ENCODE assay signal across 19 mouse cellular contexts in the genomic region with DNA sequence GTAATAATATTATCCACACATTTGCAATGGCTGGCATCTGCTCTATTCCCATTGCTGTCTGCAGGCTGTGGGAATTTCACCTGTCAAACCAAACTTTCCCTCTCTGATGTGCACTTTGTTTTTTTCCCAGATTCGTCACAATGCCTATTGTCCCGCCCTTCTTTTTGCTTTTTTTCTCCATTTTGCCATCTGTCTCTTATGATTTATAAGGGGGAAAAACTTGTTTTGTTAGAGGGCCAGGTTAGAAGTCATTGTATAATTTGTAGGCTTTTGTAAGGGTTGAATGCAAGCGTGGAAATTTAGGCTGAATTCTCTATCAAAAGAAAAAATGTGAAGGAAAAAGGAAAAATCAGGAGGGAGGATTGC. TPM values are rescaled to one million over a fixed set of nuclear protein-coding genes. Genes with fewer than 3 reads are reported as not detected.
DNase-seq lines count a peak whose midpoint lies in the region; ATAC-seq lines count a peak whose summit lies in the region.
"Had no signal": no experiment of that assay in that cellular context is flagged by ENCODE, and none has a peak within 500 bp of the region (broad histone marks: within the 10 kb centered on the region; RNA-seq: fewer than 3 reads in every experiment).

No protein-coding gene starts in this region.

- peak overlapping the region; percentile 57; the same call in 1 of the 2 replicates for H3K4me3 ChIP-seq in embryonic facial prominence, embryonic 10.5 days
- peak overlapping the region; percentile 52 for H3K4me3 ChIP-seq in forebrain, embryonic 13.5 days
- H3K4me3 ChIP-seq in hindbrain, embryonic 14.5 days (replicated peaks; ENCODE audit: low read length): peak overlapping the region; percentile 50
- peak overlapping the region; percentile 59 for H3K4me3 ChIP-seq in midbrain, embryonic 15.5 days

- DNase-seq in embryonic facial prominence, embryonic 10.5 days (ENCODE audit: low spot score): no peak
- no peak for DNase-seq in hindbrain, embryonic 14.5 days (ENCODE audit: low spot score)
- DNase-seq in lung, postnatal 14 days: no peak
- no peak for DNase-seq in cerebellum, postnatal 25 days
- DNase-seq in gastrocnemius, postnatal 10 days: no peak
- DNase-seq: adrenal gland, adult 8-10 months; cerebellum, adult 11-12 months had no signal

- no peaks in the 10 kb centered on the region for H3K36me3 ChIP-seq in embryonic facial prominence, embryonic 10.5 days (replicated peaks)
- H3K36me3 ChIP-seq in forebrain, embryonic 13.5 days (ENCODE audit: poor library complexity, severe bottlenecking): 0 out of 2 replicates have a peak, but pooled peaks cover 4% of the 10 kb centered on the region
- H3K36me3 ChIP-seq in hindbrain, embryonic 14.5 days (replicated peaks; ENCODE audit: control insufficient read depth, insufficient read depth): no peaks in the 10 kb centered on the region
- H3K36me3 ChIP-seq in midbrain, embryonic 15.5 days (replicated peaks): no peaks in the 10 kb centered on the region
- H3K36me3 ChIP-seq: embryonic facial prominence, embryonic 15.5 days; heart, embryonic 15.5 days; limb, embryonic 12.5 days; liver, embryonic 15.5 days had no signal

- WGBS in embryonic facial prominence, embryonic 10.5 days: 4% methylated on average over 3 of the region's 3 CpGs
- WGBS in forebrain, embryonic 13.5 days: 5% methylated on average over 3 of the region's 3 CpGs
- 4% methylated on average over 3 of the region's 3 CpGs for WGBS in hindbrain, embryonic 14.5 days
- WGBS in midbrain, embryonic 15.5 days: 3% methylated on average over 3 of the region's 3 CpGs

- H3K27ac ChIP-seq in embryonic facial prominence, embryonic 10.5 days (replicated peaks): no peak overlapping the region
- H3K27ac ChIP-seq in forebrain, embryonic 13.5 days: peak overlapping the region; percentile 98
- no peak overlapping the region for H3K27ac ChIP-seq in hindbrain, embryonic 14.5 days
- H3K27ac ChIP-seq in midbrain, embryonic 15.5 days: no peak overlapping the region
- H3K27ac ChIP-seq: embryonic facial prominence, embryonic 15.5 days; heart, embryonic 15.5 days; left cerebral cortex, adult 2 months; limb, embryonic 12.5 days; liver, embryonic 15.5 days had no signal

- peaks cover 100% of the 10 kb centered on the region for H3K27me3 ChIP-seq in embryonic facial prominence, embryonic 10.5 days (replicated peaks; ENCODE audit: low read depth, poor library complexity, severe bottlenecking)
- peaks cover 84% of the 10 kb centered on the region for H3K27me3 ChIP-seq in forebrain, embryonic 13.5 days
- H3K27me3 ChIP-seq in hindbrain, embryonic 14.5 days (ENCODE audit: control insufficient read depth, insufficient read depth, low read length): peaks cover 85% of the 10 kb centered on the region
- peaks cover 46% of the 10 kb centered on the region for H3K27me3 ChIP-seq in midbrain, embryonic 15.5 days (replicated peaks)

- H3K9me3 ChIP-seq in embryonic facial prominence, embryonic 10.5 days: no peaks in the 10 kb centered on the region
- no peaks in the 10 kb centered on the region for H3K9me3 ChIP-seq in forebrain, embryonic 13.5 days (replicated peaks)
- H3K9me3 ChIP-seq in hindbrain, embryonic 14.5 days (ENCODE audit: control insufficient read depth, low read length): no peaks in the 10 kb centered on the region
- no peaks in the 10 kb centered on the region for H3K9me3 ChIP-seq in midbrain, embryonic 15.5 days
- H3K9me3 ChIP-seq: embryonic facial prominence, embryonic 15.5 days; heart, embryonic 15.5 days; limb, embryonic 12.5 days; liver, embryonic 15.5 days had no signal

- peak overlapping the region; percentile 92 for H3K9ac ChIP-seq in forebrain, embryonic 13.5 days
- H3K9ac ChIP-seq in hindbrain, embryonic 14.5 days: no peak overlapping the region
- no peak overlapping the region for H3K9ac ChIP-seq in midbrain, embryonic 15.5 days
- H3K9ac ChIP-seq: embryonic facial prominence, embryonic 15.5 days; heart, embryonic 15.5 days; liver, embryonic 15.5 days had no signal

- H3K4me1 ChIP-seq in embryonic facial prominence, embryonic 10.5 days: peaks cover 31% of the 10 kb centered on the region
- H3K4me1 ChIP-seq in forebrain, embryonic 13.5 days: peaks cover 45% of the 10 kb centered on the region
- H3K4me1 ChIP-seq in hindbrain, embryonic 14.5 days (replicated peaks; ENCODE audit: control insufficient read depth, insufficient read depth, low read length): peaks cover 14% of the 10 kb centered on the region
- H3K4me1 ChIP-seq in midbrain, embryonic 15.5 days: peaks cover 48% of the 10 kb centered on the region

- peak overlapping the region; percentile 65 for H3K4me2 ChIP-seq in forebrain, embryonic 13.5 days
- H3K4me2 ChIP-seq in hindbrain, embryonic 14.5 days (replicated peaks): peak overlapping the region; percentile 97
- H3K4me2 ChIP-seq in midbrain, embryonic 15.5 days: peak overlapping the region; percentile 94

- ATAC-seq in forebrain, embryonic 13.5 days: no peak
- no peak for ATAC-seq in hindbrain, embryonic 14.5 days (ENCODE audit: low FRiP score)
- ATAC-seq in midbrain, embryonic 15.5 days (replicated peaks): no peak

RNA-seq across cellular contexts. Expression of gene Neurog2, which starts 2.0 kb away (rescaled TPM):
- 3.2 and 7.0 TPM in 2 replicates for polyA plus RNA-seq in embryonic facial prominence, embryonic 10.5 days (2016; fragmentation: Nextera tagmentation; extraction: Ambion mirVana)
- 122 and 153 TPM in 2 replicates for polyA plus RNA-seq in forebrain, embryonic 13.5 days (2015; fragmentation: Nextera tagmentation; extraction: Ambion mirVana)
- polyA plus RNA-seq in hindbrain, embryonic 14.5 days (2014; fragmentation: Nextera tagmentation; extraction: Ambion mirVana): 3.8 and 6.4 TPM in 2 replicates
- polyA plus RNA-seq in midbrain, embryonic 15.5 days (2015; fragmentation: Nextera tagmentation; extraction: Ambion mirVana): 15.1 and 16.5 TPM in 2 replicates
- total RNA-seq in gastrocnemius, postnatal 10 days (2021): not detected
- total RNA-seq: adrenal gland, adult 8-10 months; granulocyte monocyte progenitor cell, adult 5-6 weeks; MEL had no signal
- polyA plus RNA-seq: heart, embryonic 15.5 days; kidney, embryonic 14.5 days; limb, embryonic 12.5 days; liver, embryonic 15.5 days; spleen, adult 2 months; urinary bladder, adult 2 months had no signal
